Mouse (Mus musculus) stomach, embryonic 16.5 days (tissue): Measurements from ENCODE around the gene Larp1b. TPM values are rescaled to one million over a fixed set of nuclear protein-coding genes. Genes with fewer than 3 reads are reported as not detected.

ENCODE experiments used
- ATAC-seq: fragments of 200-750 bp; cut with Nextera tagmentation; 2 replicates; pipeline ENCODE4 v1.8.0; 2017; ENCODE audit warnings: moderate number of reproducible peaks, moderate TSS enrichment; ENCODE audit not compliant: insufficient read depth, low FRiP score
- H3K27ac ChIP-seq: fragments of 300-500 bp; sonication (generic); 2 replicates; pipeline ENCODE4 v1.5.1; 2014; ENCODE audit warnings: low read length
- H3K27me3 ChIP-seq: fragments of 300-500 bp; sonication (generic); 2 replicates; pipeline ENCODE4 v1.6.1; 2014; ENCODE audit warnings: low read length, control low read depth, mixed read lengths; ENCODE audit not compliant: control insufficient read depth, insufficient read depth
- H3K36me3 ChIP-seq: fragments of 300-500 bp; sonication (generic); 2 replicates; pipeline ENCODE4 v1.6.1; 2014; ENCODE audit warnings: low read length; ENCODE audit not compliant: control insufficient read depth, insufficient read depth
- H3K4me1 ChIP-seq: fragments of 300-500 bp; sonication (generic); 2 replicates; pipeline ENCODE4 v1.6.1; 2014; ENCODE audit warnings: low read length, control low read depth, mixed read lengths; ENCODE audit not compliant: control insufficient read depth, insufficient read depth
- H3K4me2 ChIP-seq: fragments of 300-500 bp; sonication (generic); 2 replicates; pipeline ENCODE4 v1.6.1; 2014; ENCODE audit warnings: low read depth, low read length, mixed read lengths
- H3K4me3 ChIP-seq: fragments of 300-500 bp; sonication (generic); replicated peaks from 2 replicates; pipeline ENCODE4 v1.5.1; 2014; ENCODE audit warnings: mild to moderate bottlenecking, low read length
- H3K9ac ChIP-seq: fragments of 300-500 bp; sonication (generic); 2 replicates; pipeline ENCODE4 v1.6.1; 2014; ENCODE audit warnings: low read length
- H3K9me3 ChIP-seq: fragments of 300-500 bp; sonication (generic); replicated peaks from 2 replicates; pipeline ENCODE4 v1.6.1; 2016; ENCODE audit warnings: low read length, control low read depth; ENCODE audit not compliant: control insufficient read depth
- WGBS: fragments of 180-500 bp; shearing (Covaris S2); extraction: QIAGEN DNeasy Blood & Tissue Kit; methylation state at CpG from one replicate; pipeline ENCODE4 v1.1.7; 2014; 5-methylcytosine and 5-hydroxymethylcytosine counted together
- polyA plus RNA-seq: library from polyadenylated mRNA; unstranded; fragments of >200 nt; fragmentation: Nextera tagmentation; extraction: Ambion mirVana; gene quantifications from 2 replicates; pipeline ENCODE4 v1.2.1, GENCODE M21; 2015

The Larp1b gene
- polyA plus RNA-seq, 1 experiment from 2014 or later, result 11.6 TPM

DNA sequence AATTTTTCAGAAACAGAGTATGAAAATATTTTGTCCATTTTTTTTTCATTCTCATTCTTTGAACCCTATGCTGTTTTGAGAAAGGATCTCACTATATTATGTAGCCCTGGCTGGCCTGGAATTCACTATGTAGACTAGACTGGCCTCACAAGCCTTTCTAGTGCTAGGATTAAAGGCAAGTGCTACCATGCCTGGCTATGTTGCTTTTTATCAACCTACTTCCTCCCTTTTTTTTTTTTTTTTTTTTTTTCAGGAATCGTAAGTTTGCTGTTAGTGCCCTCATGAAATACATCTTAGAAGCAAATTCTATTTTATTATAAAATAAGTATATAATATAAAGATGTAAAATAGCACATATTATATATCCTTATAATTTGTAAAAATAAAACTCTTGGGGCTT is 5.2 kb downstream of the Larp1b start:
- 74% methylated on average over 1 of the region's 1 CpGs for WGBS
- Histone ChIP-seq H3K4me1 (no peaks in the 10 kb centered on the region), H3K27ac (no peak overlapping the region), H3K9ac (no peak overlapping the region), H3K36me3 (no peaks in the 10 kb centered on the region), H3K4me3 (no peak overlapping the region), H3K4me2 (no peak overlapping the region), H3K9me3 (no peaks in the 10 kb centered on the region), H3K27me3 (no peaks in the 10 kb centered on the region)
- no peak for ATAC-seq

DNA sequence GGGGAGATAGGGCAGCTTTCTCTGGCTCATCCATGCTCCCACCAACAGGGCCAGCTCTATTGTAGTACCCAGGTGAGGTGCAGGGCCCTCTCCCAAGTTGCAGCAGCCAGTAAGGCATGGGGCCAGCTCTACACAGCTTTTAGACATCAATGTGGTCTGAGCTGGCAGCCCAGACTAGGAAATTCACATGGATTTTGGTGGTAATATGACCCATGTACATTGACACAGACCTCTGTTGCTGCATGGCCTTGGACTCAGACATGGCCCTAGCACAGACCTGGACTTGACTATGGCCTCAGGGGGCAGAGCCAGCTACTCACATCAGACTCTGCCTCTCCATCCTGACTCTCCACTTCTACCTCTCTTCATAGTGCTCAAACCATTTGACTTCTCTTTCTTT is 9.2 kb downstream of the Larp1b start:
- H3K9ac ChIP-seq, result no peak overlapping the region
- no peak overlapping the region for H3K4me3 ChIP-seq
- H3K36me3 ChIP-seq, result no peaks in the 10 kb centered on the region
- no peaks in the 10 kb centered on the region for H3K4me1 ChIP-seq
- H3K27me3 ChIP-seq, result no peaks in the 10 kb centered on the region
- no peaks in the 10 kb centered on the region for H3K9me3 ChIP-seq
- no peak overlapping the region for H3K27ac ChIP-seq
- no peak for ATAC-seq
- no peak overlapping the region for H3K4me2 ChIP-seq

DNA sequence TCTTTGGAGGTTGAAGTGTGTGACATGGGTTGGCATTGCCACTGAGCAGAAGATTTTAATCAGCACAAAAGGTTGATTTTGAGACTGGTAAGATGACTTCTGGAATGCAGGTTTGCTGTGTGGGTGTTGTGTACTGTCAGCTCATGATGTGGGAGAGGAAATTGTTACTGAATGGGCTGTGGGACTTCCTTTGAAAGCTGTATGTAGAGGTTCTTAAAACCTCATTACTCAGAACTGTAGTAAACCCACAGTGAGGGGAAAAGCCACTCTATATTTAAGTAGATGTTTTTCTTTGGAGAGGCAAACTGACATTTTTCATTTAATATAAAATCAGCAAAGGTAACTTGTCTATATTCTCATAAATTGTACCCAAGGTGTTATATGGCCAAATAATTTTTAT is 31.1 kb downstream of the Larp1b start:
- H3K27ac ChIP-seq, result no peak overlapping the region
- no peak overlapping the region for H3K9ac ChIP-seq
- ATAC-seq, result no peak
- no peak overlapping the region for H3K4me3 ChIP-seq
- no peaks in the 10 kb centered on the region for H3K4me1 ChIP-seq
- no peaks in the 10 kb centered on the region for H3K36me3 ChIP-seq
- H3K9me3 ChIP-seq, result no peaks in the 10 kb centered on the region
- no peaks in the 10 kb centered on the region for H3K27me3 ChIP-seq
- no peak overlapping the region for H3K4me2 ChIP-seq

DNA sequence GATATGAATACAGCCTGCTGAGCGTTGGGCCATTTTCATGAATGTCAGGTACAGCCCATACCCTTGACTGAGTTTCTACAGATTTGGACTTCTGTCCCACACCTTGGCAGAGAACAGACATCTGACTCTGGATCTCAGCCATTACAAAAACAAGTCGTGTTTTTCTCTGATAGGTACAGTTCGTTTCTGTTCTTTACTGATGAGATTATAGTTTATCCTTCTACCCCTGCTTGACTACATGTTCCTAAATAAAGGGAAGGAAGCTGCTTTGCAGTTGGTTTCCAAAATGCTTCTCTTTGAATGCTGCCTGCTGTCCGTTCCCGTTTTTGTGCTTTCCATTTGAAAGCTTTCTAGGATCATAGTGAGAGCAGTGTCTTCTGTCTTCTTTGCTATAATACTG is 37.9 kb downstream of the Larp1b start:
- Histone ChIP-seq H3K9ac (no peak overlapping the region), H3K36me3 (no peaks in the 10 kb centered on the region), H3K4me2 (no peak overlapping the region), H3K4me3 (no peak overlapping the region), H3K9me3 (no peaks in the 10 kb centered on the region), H3K27ac (no peak overlapping the region), H3K4me1 (no peaks in the 10 kb centered on the region), H3K27me3 (no peaks in the 10 kb centered on the region)
- 76% methylated on average over 5 of the region's 5 CpGs for WGBS
- ATAC-seq, result no peak

DNA sequence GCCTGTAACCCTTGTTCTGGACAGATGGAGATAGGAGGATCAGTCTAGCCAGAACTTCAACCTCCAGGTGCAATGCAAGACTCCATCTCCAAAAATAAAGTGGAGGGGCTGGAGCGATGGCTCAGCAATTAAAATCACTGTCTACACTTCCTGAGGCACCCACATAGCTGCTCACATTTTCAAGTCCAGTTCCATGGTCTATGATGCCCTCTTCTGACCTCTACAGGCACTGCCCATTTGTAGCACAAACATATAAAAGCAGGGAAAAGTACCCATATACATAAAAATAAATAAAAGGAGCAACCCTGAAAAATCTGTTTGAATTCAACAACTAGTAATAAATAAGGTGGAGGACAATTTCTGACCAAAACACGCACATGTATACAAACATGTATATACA is 39.1 kb downstream of the Larp1b start:
- Histone ChIP-seq H3K4me1 (no peaks in the 10 kb centered on the region), H3K27ac (no peak overlapping the region), H3K4me3 (no peak overlapping the region), H3K4me2 (no peak overlapping the region), H3K9me3 (no peaks in the 10 kb centered on the region), H3K9ac (no peak overlapping the region), H3K36me3 (no peaks in the 10 kb centered on the region), H3K27me3 (no peaks in the 10 kb centered on the region)
- 62% methylated on average over 2 of the region's 2 CpGs for WGBS
- no peak for ATAC-seq

DNA sequence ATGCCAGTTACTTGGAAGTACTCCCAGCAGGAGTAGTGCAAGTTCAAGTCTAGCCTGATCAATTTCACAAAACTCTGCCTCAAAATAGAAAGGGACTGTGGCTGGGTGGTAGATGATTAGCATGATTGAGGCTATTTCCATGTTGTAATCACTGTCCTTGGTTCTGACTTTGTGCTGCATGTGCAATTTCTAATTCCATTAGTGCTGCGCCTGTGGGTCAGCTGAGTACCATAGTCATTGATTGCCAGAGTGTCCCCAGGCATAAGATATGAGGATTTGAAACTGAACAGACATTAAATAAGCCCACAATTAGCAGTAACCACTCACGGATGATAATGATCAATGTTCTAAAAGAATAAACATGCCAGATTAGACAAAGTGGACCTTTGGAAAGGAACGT is 41.9 kb downstream of the Larp1b start:
- Histone ChIP-seq H3K36me3 (no peaks in the 10 kb centered on the region), H3K9ac (no peak overlapping the region), H3K27ac (no peak overlapping the region), H3K4me3 (no peak overlapping the region), H3K27me3 (no peaks in the 10 kb centered on the region), H3K9me3 (no peaks in the 10 kb centered on the region), H3K4me2 (no peak overlapping the region), H3K4me1 (no peaks in the 10 kb centered on the region)
- 40% methylated on average over 3 of the region's 3 CpGs for WGBS
- no peak for ATAC-seq

DNA sequence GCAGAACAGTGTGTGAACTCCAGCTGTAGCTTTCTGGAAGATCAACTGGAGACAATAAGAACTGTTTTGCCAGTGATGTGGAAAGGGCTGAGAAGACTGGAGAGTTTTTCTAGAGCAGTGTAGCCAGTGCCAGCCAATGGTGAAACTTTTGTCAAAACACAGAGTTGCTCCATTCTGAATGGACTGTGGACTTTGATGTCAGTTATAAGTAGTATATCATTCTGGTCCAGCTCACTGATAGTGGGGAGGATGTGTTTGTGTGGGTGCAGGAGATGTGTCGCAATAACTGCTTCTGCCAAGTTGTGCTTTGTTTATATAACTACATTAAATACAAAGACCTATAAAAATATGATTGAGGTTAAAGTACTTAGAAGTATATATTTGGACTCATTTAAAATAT is 45.5 kb downstream of the Larp1b start:
- no peak overlapping the region for H3K4me3 ChIP-seq
- no peak for ATAC-seq
- no peaks in the 10 kb centered on the region for H3K36me3 ChIP-seq
- no peaks in the 10 kb centered on the region for H3K9me3 ChIP-seq
- H3K9ac ChIP-seq, result no peak overlapping the region
- 77% methylated on average over 1 of the region's 1 CpGs for WGBS
- no peaks in the 10 kb centered on the region for H3K27me3 ChIP-seq
- H3K27ac ChIP-seq, result no peak overlapping the region
- H3K4me1 ChIP-seq, result no peaks in the 10 kb centered on the region
- no peak overlapping the region for H3K4me2 ChIP-seq

DNA sequence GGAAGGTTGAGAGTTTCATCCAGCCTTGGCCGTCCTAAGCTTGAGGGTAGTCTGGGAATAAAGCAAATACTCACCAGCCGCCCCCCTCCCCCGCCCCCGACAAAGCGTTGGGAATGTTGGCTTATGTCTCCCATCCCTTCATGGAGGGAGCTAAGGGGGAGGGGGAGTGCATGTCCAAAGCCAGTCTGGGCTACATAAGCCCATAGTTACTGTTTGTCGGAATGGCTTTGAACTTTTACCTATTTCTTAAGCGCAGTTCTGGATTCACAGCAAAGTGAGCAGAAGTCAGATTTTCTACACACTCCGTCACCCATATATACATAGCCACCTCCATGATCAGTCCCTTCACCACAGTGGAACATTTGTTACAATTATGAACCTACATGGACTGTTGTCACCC is 59.7 kb downstream of the Larp1b start:
- no peak for ATAC-seq
- Histone ChIP-seq H3K4me2 (no peak overlapping the region), H3K4me1 (no peaks in the 10 kb centered on the region), H3K4me3 (no peak overlapping the region), H3K36me3 (no peaks in the 10 kb centered on the region), H3K27me3 (no peaks in the 10 kb centered on the region), H3K9ac (no peak overlapping the region), H3K9me3 (no peaks in the 10 kb centered on the region), H3K27ac (no peak overlapping the region)
- 73% methylated on average over 8 of the region's 8 CpGs for WGBS

DNA sequence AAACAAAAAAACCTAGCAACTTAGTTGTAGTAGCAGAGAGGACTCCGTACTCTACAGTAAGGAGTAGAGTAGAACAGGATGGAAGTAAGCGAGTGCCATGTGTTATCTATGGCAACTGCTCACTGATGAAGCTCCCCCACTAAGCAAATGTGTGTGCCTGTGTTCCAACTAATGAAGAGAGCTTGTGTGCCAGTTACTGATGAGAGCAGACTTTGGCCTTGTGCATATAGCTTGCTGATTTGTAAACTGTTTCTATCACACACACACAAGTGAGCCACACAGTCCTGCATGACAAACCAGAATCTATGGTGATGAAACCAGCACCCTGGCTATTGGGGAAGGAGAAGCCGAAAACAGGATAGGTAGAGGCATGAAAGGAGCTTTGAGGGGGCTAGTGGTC is 60.4 kb downstream of the Larp1b start:
- WGBS, result 91% methylated on average over 3 of the region's 3 CpGs
- Histone ChIP-seq H3K9me3 (no peaks in the 10 kb centered on the region), H3K36me3 (no peaks in the 10 kb centered on the region), H3K27me3 (no peaks in the 10 kb centered on the region), H3K27ac (no peak overlapping the region), H3K4me1 (no peaks in the 10 kb centered on the region), H3K4me3 (no peak overlapping the region), H3K9ac (no peak overlapping the region), H3K4me2 (no peak overlapping the region)
- no peak for ATAC-seq

DNA sequence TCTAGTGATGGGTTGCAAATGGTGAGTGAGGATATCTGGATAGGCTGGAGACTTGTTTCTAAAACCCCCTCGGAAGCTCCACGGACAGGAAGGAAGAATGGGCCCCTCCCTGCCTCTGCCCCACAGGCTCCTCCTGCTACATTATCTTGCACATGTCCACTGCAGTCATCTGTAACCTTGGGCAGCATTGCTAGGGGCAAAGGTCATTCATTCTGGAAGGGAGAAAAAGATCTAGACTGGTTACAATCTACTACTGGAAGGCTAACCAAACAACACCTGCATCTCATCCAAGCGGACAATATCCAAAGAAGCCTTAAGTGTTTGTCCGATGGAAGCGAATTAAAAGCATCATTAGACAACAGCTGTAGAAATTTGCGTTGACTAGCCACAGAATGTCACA is 61.1 kb downstream of the Larp1b start:
- Histone ChIP-seq H3K9ac (no peak overlapping the region), H3K4me2 (no peak overlapping the region), H3K4me3 (no peak overlapping the region), H3K36me3 (no peaks in the 10 kb centered on the region), H3K27me3 (no peaks in the 10 kb centered on the region), H3K4me1 (no peaks in the 10 kb centered on the region), H3K27ac (no peak overlapping the region), H3K9me3 (no peaks in the 10 kb centered on the region)
- no peak for ATAC-seq
- 67% methylated on average over 6 of the region's 6 CpGs for WGBS
